Mouse (Mus musculus) forebrain, embryonic 16.5 days (tissue): ENCODE measurements around the gene Smchd1. TPM values are rescaled to one million over a fixed set of nuclear protein-coding genes. Genes with fewer than 3 reads are reported as not detected.

Source experiments
- ATAC-seq: fragments of 200-750 bp; cut with Nextera tagmentation; 2 replicates; pipeline ENCODE4 v1.8.0; 2017; ENCODE audit warnings: mild to moderate bottlenecking, moderate library complexity
- H3K27ac ChIP-seq: fragments of 300-500 bp; sonication (generic); 2 replicates; pipeline ENCODE4 v1.5.1; 2014; ENCODE audit warnings: low read length, control low read depth
- H3K27me3 ChIP-seq: fragments of 300-500 bp; sonication (generic); replicated peaks from 2 replicates; pipeline ENCODE4 v1.6.1; 2014; ENCODE audit warnings: low read length; ENCODE audit not compliant: control insufficient read depth, insufficient read depth
- H3K36me3 ChIP-seq: fragments of 300-500 bp; sonication (generic); 2 replicates; pipeline ENCODE4 v1.6.1; 2014; ENCODE audit not compliant: control insufficient read depth, insufficient read depth
- H3K4me1 ChIP-seq: fragments of 300-500 bp; sonication (generic); replicated peaks from 2 replicates; pipeline ENCODE4 v1.6.1; 2014; ENCODE audit warnings: low read length; ENCODE audit not compliant: control insufficient read depth, insufficient read depth
- H3K4me2 ChIP-seq: fragments of 300-500 bp; sonication (generic); 2 replicates; pipeline ENCODE4 v1.6.1; 2014; ENCODE audit warnings: mild to moderate bottlenecking, low read length, control low read depth
- H3K4me3 ChIP-seq: fragments of 300-500 bp; sonication (generic); replicated peaks from 2 replicates; pipeline ENCODE4 v1.5.1; 2014; ENCODE audit warnings: mild to moderate bottlenecking, low read length, control low read depth
- H3K9ac ChIP-seq: fragments of 300-500 bp; sonication (generic); replicated peaks from 2 replicates; pipeline ENCODE4 v1.6.1; 2014; ENCODE audit warnings: low read depth, low read length, control low read depth
- H3K9me3 ChIP-seq: fragments of 300-500 bp; sonication (generic); 2 replicates; pipeline ENCODE4 v1.6.1; 2016; ENCODE audit warnings: low read length; ENCODE audit not compliant: control insufficient read depth
- WGBS: fragments of 180-500 bp; shearing (Covaris S2); extraction: QIAGEN DNeasy Blood & Tissue Kit; methylation state at CpG from one replicate; pipeline ENCODE4 v1.1.7; 2014; 5-methylcytosine and 5-hydroxymethylcytosine counted together
- polyA plus RNA-seq: library from polyadenylated mRNA; unstranded; fragments of >200 nt; fragmentation: Nextera tagmentation; extraction: Ambion mirVana; gene quantifications from 2 replicates; pipeline ENCODE4 v1.2.1, GENCODE M21; 2015

The Smchd1 gene
- polyA plus RNA-seq, 1 experiment from 2014 or later = 53.4 TPM

- Histone ChIP-seq H3K4me3 (no peak overlapping the region), H3K4me2 (no peak overlapping the region), H3K27ac (no peak overlapping the region), H3K36me3 (peaks cover 11% of the 10 kb centered on the region), H3K9me3 (no peaks in the 10 kb centered on the region), H3K4me1 (no peaks in the 10 kb centered on the region), H3K9ac (no peak overlapping the region), H3K27me3 (no peaks in the 10 kb centered on the region)
- 85% methylated on average over 3 of the region's 3 CpGs for WGBS
- ATAC-seq = no peak
Measured at GRCm38 (mm10) chr17:71387401-71387800, 87.7 kb downstream of the Smchd1 start.

DNA sequence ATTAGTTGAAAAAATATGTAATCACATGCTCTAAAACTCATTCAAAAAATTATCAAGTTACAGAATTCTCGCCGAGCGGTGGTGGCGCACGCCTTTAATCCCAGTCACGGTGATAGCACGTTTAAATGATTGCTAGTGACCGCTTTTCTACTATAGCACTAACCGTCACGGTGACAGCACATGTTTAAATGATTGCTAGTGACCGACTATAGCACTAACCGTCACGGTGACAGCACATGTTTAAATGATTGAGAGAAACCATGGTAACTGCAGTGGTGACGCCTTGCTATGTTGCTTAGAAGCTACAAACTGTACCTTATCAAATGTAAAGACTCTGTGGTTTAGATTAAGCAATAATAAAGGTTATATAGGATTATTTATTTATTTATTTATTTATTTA is 94.8 kb downstream of the Smchd1 start:
- H3K4me2 ChIP-seq = no peak overlapping the region
- no peaks in the 10 kb centered on the region for H3K9me3 ChIP-seq
- no peak for ATAC-seq
- peaks cover 11% of the 10 kb centered on the region; the same call in 1 of the 2 replicates for H3K36me3 ChIP-seq
- no peak overlapping the region for H3K9ac ChIP-seq
- H3K4me1 ChIP-seq = no peaks in the 10 kb centered on the region
- no peak overlapping the region for H3K27ac ChIP-seq
- WGBS = 93% methylated on average over 14 of the region's 14 CpGs
- no peak overlapping the region for H3K4me3 ChIP-seq
- no peaks in the 10 kb centered on the region for H3K27me3 ChIP-seq

DNA sequence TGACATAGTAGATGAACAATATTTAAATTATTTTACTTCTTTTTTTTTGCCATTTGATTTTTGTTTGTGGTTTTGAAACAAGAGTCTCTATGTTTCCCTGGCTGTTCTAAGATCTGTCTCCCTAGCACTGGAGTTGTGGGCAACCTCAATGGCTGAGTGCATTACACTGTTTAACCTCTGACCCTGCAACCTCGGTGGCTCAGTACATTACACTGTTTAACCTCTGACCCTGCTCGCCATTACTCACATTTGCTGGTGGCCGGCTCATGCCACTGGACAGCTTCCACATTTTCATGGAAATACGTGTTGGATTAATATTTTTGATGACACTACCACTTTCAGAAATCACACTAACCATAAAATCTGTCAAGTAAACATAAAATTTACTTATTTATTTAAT is 97.2 kb downstream of the Smchd1 start:
- Histone ChIP-seq H3K4me1 (no peaks in the 10 kb centered on the region), H3K9me3 (no peaks in the 10 kb centered on the region), H3K9ac (no peak overlapping the region), H3K36me3 (peaks cover 11% of the 10 kb centered on the region; the same call in 1 of the 2 replicates), H3K27me3 (no peaks in the 10 kb centered on the region), H3K4me3 (no peak overlapping the region), H3K4me2 (no peak overlapping the region), H3K27ac (no peak overlapping the region)
- WGBS = 84% methylated on average over 4 of the region's 4 CpGs
- no peak for ATAC-seq

GRCm38 (mm10) chr17:71355526-71355925 is 119.6 kb downstream of the Smchd1 start:
- Histone ChIP-seq H3K4me2 (no peak overlapping the region), H3K27ac (no peak overlapping the region), H3K36me3 (peaks cover 6% of the 10 kb centered on the region; the same call in 1 of the 2 replicates), H3K4me3 (no peak overlapping the region), H3K4me1 (no peaks in the 10 kb centered on the region), H3K27me3 (no peaks in the 10 kb centered on the region), H3K9ac (no peak overlapping the region), H3K9me3 (no peaks in the 10 kb centered on the region)
- no peak for ATAC-seq
- 90% methylated on average over 3 of the region's 3 CpGs for WGBS

- H3K27ac ChIP-seq = no peak overlapping the region
- ATAC-seq = no peak
- H3K9me3 ChIP-seq = no peaks in the 10 kb centered on the region
- 96% methylated on average over 11 of the region's 11 CpGs for WGBS
- no peak overlapping the region for H3K9ac ChIP-seq
- H3K27me3 ChIP-seq = no peaks in the 10 kb centered on the region
- H3K4me1 ChIP-seq = no peaks in the 10 kb centered on the region
- H3K4me2 ChIP-seq = no peak overlapping the region
- H3K36me3 ChIP-seq = peaks cover 4% of the 10 kb centered on the region; the same call in 1 of the 2 replicates
- no peak overlapping the region for H3K4me3 ChIP-seq
Measured at GRCm38 (mm10) chr17:71354205-71354604, 120.9 kb downstream of the Smchd1 start.

GRCm38 (mm10) chr17:71348188-71348587 is 127.0 kb downstream of the Smchd1 start:
- ATAC-seq = no peak
- H3K4me2 ChIP-seq = no peak overlapping the region
- peaks cover 10% of the 10 kb centered on the region; the same call in 1 of the 2 replicates for H3K36me3 ChIP-seq
- no peak overlapping the region for H3K4me3 ChIP-seq
- no peak overlapping the region for H3K27ac ChIP-seq
- H3K9me3 ChIP-seq = no peaks in the 10 kb centered on the region
- 87% methylated on average over 3 of the region's 3 CpGs for WGBS
- H3K4me1 ChIP-seq = no peaks in the 10 kb centered on the region
- H3K27me3 ChIP-seq = no peaks in the 10 kb centered on the region
- no peak overlapping the region for H3K9ac ChIP-seq

DNA sequence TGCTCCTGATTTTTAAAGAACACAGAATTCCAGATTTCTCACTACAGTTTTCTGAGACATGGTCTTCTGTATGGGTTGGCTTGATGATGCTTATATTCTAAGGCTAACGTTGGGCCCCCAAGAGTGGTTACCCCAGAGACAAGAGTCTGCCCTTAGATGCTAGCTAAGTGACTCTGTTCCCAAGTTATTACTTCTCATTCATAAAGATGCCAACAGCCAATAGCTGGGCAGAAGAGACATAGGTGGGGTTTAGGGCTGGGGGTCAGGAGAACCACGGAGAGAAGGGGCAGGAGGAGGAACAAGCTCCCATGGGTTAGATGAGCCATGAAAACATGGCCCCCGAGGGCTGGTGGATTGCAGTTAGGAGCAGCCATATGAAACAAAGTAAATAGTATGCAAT is 133.1 kb downstream of the Smchd1 start:
- no peak overlapping the region for H3K4me3 ChIP-seq
- no peak overlapping the region for H3K27ac ChIP-seq
- no peaks in the 10 kb centered on the region for H3K9me3 ChIP-seq
- H3K4me2 ChIP-seq = no peak overlapping the region
- no peak overlapping the region for H3K9ac ChIP-seq
- H3K36me3 ChIP-seq = 0 out of 2 replicates have a peak, but pooled peaks cover 2% of the 10 kb centered on the region
- ATAC-seq = no peak
- WGBS = 89% methylated on average over 3 of the region's 3 CpGs
- H3K4me1 ChIP-seq = no peaks in the 10 kb centered on the region
- no peaks in the 10 kb centered on the region for H3K27me3 ChIP-seq

GRCm38 (mm10) chr17:71338627-71339026 is 136.5 kb downstream of the Smchd1 start:
- H3K4me3 ChIP-seq = no peak overlapping the region
- 0 out of 2 replicates have a peak, but pooled peaks cover 2% of the 10 kb centered on the region for H3K36me3 ChIP-seq
- H3K9ac ChIP-seq = no peak overlapping the region
- no peaks in the 10 kb centered on the region for H3K27me3 ChIP-seq
- no peak overlapping the region for H3K27ac ChIP-seq
- no peak for ATAC-seq
- WGBS = 95% methylated on average over 6 of the region's 6 CpGs
- H3K4me1 ChIP-seq = no peaks in the 10 kb centered on the region
- no peaks in the 10 kb centered on the region for H3K9me3 ChIP-seq
- H3K4me2 ChIP-seq = no peak overlapping the region

DNA sequence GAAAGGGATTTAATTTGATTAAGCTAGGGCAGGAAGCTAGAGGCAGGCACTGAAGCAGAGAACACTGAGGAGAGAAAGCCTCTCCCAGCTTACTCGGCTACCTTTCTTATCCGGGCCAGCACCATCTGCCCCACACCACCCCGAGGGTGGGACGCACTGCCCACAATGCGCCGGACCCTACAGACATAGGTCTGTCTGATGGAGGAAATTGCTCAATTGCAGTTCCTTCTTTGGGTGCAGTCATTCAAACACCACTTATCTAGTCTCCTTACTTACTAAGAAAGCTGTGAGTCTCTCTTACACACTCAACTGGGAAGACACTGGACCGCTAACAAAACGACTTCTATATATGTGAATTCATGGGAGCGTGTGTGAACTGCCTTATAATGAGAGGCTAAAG is 137.6 kb downstream of the Smchd1 start:
- Histone ChIP-seq H3K4me1 (no peaks in the 10 kb centered on the region), H3K4me3 (no peak overlapping the region), H3K27me3 (no peaks in the 10 kb centered on the region), H3K4me2 (no peak overlapping the region), H3K36me3 (no peaks in the 10 kb centered on the region), H3K9ac (no peak overlapping the region), H3K9me3 (no peaks in the 10 kb centered on the region), H3K27ac (no peak overlapping the region)
- ATAC-seq = no peak
- WGBS = 88% methylated on average over 9 of the region's 9 CpGs

DNA sequence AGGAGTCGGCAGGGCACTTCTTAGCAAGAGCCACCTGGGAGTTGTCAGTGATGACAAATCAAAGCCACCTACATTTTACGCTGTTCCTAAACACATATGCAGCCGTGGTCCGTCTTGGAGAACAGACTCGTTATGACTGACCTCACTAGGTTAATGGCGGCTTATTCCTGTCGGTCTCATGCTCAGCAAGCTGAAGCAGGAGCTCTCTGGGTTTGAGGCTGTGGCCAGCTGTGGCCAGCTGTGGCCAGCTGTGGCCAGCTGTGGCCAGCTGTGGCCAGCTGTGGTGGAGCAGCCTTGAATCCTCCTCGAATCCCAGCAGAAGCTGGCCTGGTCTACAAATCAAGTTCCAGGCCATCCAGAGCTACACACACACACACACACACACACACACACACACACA is 138.7 kb downstream of the Smchd1 start:
- H3K9ac ChIP-seq = no peak overlapping the region
- H3K4me3 ChIP-seq = no peak overlapping the region
- no peaks in the 10 kb centered on the region for H3K27me3 ChIP-seq
- 82% methylated on average over 8 of the region's 8 CpGs for WGBS
- H3K4me2 ChIP-seq = no peak overlapping the region
- no peaks in the 10 kb centered on the region for H3K36me3 ChIP-seq
- no peak overlapping the region for H3K27ac ChIP-seq
- no peak for ATAC-seq
- H3K4me1 ChIP-seq = no peaks in the 10 kb centered on the region
- no peaks in the 10 kb centered on the region for H3K9me3 ChIP-seq
